In the genomic region with DNA sequence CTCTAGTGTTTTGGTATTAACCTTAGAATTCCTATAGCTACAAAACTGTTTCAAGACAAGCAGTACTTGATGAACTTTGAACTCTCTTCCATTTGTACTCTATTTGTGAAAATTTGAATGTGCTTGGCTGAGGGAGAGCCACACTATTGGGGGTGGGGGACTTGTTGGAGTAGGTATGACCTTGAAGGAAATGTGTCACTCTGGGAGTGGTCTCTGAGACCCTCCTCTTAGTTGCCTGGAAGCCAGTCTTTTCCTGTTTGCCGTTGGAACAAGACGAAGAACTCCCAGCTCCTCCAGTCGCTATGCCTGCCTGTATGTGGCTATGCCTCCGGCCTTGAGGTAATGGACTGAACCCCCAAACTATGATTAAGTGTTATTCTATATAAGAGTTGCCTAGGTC, we compare ENCODE assay signal across 29 mouse cellular contexts.
"Had no signal": no experiment of that assay in that cellular context is flagged by ENCODE, and none has a peak within 500 bp of the region (broad histone marks: within the 10 kb centered on the region; RNA-seq: fewer than 3 reads in every experiment).

No protein-coding gene starts in this region.

- H3K36me3 ChIP-seq: limb, embryonic 10.5 days; limb, embryonic 12.5 days; limb, embryonic 13.5 days; limb, embryonic 15.5 days; liver, embryonic 12.5 days; liver, embryonic 13.5 days; liver, embryonic 15.5 days; lung, embryonic 15.5 days; midbrain, embryonic 10.5 days; midbrain, embryonic 12.5 days; midbrain, embryonic 13.5 days; midbrain, embryonic 15.5 days; neural tube, embryonic 12.5 days; neural tube, embryonic 13.5 days had no signal

- H3K9ac ChIP-seq: limb, embryonic 12.5 days; limb, embryonic 13.5 days; limb, embryonic 15.5 days; liver, embryonic 12.5 days; liver, embryonic 13.5 days; liver, embryonic 14.5 days; liver, embryonic 15.5 days; liver, postnatal 0 days; lung, embryonic 14.5 days; lung, embryonic 15.5 days; midbrain, embryonic 12.5 days; midbrain, embryonic 13.5 days; midbrain, embryonic 15.5 days; neural tube, embryonic 12.5 days; neural tube, embryonic 13.5 days had no signal

- H3K4me1 ChIP-seq: limb, embryonic 10.5 days; limb, embryonic 12.5 days; limb, embryonic 13.5 days; limb, embryonic 15.5 days; liver, embryonic 12.5 days; liver, embryonic 13.5 days; liver, embryonic 15.5 days; lung, embryonic 15.5 days; midbrain, embryonic 10.5 days; midbrain, embryonic 12.5 days; midbrain, embryonic 13.5 days; midbrain, embryonic 15.5 days; neural tube, embryonic 12.5 days; neural tube, embryonic 13.5 days had no signal

- H3K27ac ChIP-seq: limb, embryonic 10.5 days; limb, embryonic 12.5 days; limb, embryonic 13.5 days; limb, embryonic 15.5 days; liver, embryonic 12.5 days; liver, embryonic 13.5 days; liver, embryonic 14.5 days; liver, embryonic 15.5 days; lung, embryonic 15.5 days; macrophage; midbrain, embryonic 10.5 days; midbrain, embryonic 12.5 days; midbrain, embryonic 13.5 days; midbrain, embryonic 15.5 days; neural tube, embryonic 12.5 days; neural tube, embryonic 13.5 days had no signal

- H3K4me3 ChIP-seq: limb, embryonic 10.5 days; limb, embryonic 12.5 days; limb, embryonic 13.5 days; limb, embryonic 15.5 days; liver, embryonic 12.5 days; liver, embryonic 13.5 days; liver, embryonic 15.5 days; lung, embryonic 15.5 days; megakaryocyte, embryonic 14.5 days; midbrain, embryonic 10.5 days; midbrain, embryonic 12.5 days; midbrain, embryonic 13.5 days; midbrain, embryonic 15.5 days; myocyte; neural tube, embryonic 12.5 days; neural tube, embryonic 13.5 days had no signal

- H3K9me3 ChIP-seq: limb, embryonic 10.5 days; limb, embryonic 12.5 days; limb, embryonic 13.5 days; limb, embryonic 15.5 days; liver, embryonic 12.5 days; liver, embryonic 13.5 days; liver, embryonic 15.5 days; lung, embryonic 15.5 days; midbrain, embryonic 10.5 days; midbrain, embryonic 12.5 days; midbrain, embryonic 13.5 days; midbrain, embryonic 15.5 days; neural tube, embryonic 12.5 days; neural tube, embryonic 13.5 days had no signal

- H3K27me3 ChIP-seq: limb, embryonic 12.5 days; limb, embryonic 13.5 days; limb, embryonic 15.5 days; liver, embryonic 12.5 days; liver, embryonic 13.5 days; liver, embryonic 15.5 days; lung, embryonic 15.5 days; midbrain, embryonic 12.5 days; midbrain, embryonic 13.5 days; midbrain, embryonic 15.5 days; neural tube, embryonic 12.5 days; neural tube, embryonic 13.5 days had no signal

- DNase-seq: left cerebral cortex, postnatal 4 days; liver; liver, embryonic 13.5 days; liver, postnatal 0 days; lung, adult 18-20 months; lung, adult 2 months; lung, embryonic 14.5 days; lung, postnatal 10 days; lung, postnatal 14 days; lung, postnatal 36 days; lung, postnatal 4 days; midbrain, embryonic 14.5 days had no signal
